Mouse (Mus musculus) layer of hippocampus, postnatal 36 days (tissue): ENCODE results near the gene Rab8a. TPM values are rescaled to one million over a fixed set of nuclear protein-coding genes. Genes with fewer than 3 reads are reported as not detected.
"Not testable (repeated sequence)": the region's sequence is repeated elsewhere in the genome, so short reads cannot be mapped to it uniquely, and the experiment has no call there.

ENCODE experiments used
- DNase-seq, 2 experiments: peaks; one replicate each; pipeline ENCODE4 v3.0.0; 2022
- total RNA-seq, 2 experiments: library from RNA; stranded (reverse); gene quantifications; 2 replicates each; pipeline ENCODE4 v1.2.3; 2021

Gene Rab8a
- 10 to 100 TPM; 39.2 to 41.7 TPM for total RNA-seq

DNA sequence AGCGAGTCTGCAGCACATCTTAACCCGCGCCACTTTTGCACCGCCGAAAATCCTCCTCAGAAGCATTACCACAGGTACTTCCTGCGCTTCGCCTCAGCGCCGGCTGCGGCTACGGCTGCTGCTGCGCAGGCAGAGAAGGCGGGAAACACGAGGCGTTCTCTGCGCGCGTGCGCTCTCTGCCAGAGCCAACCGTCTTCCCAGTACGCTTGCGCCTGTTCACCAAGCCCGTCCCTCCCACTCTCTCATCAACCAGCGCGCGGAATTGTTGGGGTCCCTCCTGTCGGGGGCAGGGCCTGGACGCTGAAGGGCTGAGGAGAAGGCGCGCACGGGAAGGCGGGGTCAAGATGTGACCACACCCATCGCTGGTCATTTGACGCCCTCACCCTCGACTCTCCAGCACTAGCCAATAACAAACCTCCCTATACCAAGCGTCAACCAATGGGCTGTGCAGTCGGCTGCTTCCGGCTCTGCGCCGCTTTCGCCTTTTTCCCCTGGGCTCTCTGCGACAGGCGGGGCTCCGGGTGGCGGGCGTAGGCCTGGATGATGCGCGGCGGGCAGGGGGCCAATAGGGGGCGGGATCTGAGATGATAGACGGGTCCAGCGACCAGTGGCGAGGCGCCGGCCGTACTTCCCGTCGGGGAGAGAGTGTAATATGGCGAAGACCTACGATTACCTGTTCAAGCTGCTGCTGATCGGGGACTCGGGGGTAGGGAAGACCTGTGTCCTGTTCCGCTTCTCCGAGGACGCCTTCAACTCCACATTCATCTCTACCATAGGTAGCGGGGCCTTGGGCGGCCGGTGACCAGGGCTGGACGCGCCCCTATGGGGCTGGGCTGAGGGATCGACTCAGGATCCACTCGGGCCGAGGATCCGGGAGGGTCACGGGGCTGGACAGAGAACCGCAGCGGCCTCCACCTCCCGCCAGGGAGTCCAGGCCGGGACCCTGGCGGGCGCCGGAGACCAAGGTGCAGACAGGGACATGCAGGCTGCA lies at the start of gene Rab8a:
Gene Rab8a, plus strand, starts transcription at position 494 of the 991 bp plus-strand sequence.
- DNase-seq = peak; percentile 100

- no peak for DNase-seq
These were observed 48.5 kb upstream of the Rab8a start for GRCm38 (mm10) chr8:72112486-72112885.

GRCm38 (mm10) chr8:72115202-72115601 lies 45.8 kb upstream of the Rab8a start:
- DNase-seq = no peak

DNA sequence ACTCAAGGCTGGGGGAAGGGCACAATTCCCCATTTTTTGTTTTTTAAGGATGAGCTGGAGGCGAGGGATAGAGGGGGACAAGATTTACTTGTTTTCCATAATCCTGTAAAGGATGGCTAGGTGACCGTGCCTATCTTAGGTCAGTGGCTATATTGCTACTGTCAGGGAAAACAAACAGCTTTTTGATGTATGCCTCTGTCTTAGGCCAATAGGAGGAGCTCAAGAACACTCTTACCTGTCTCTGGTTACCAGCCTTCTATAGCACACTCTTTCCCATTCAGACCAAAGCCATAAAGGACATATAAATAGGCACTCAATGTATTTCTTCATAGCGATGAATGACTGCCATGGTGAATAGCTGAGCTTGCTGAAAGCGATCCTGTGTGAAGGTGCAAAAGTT lies 42.4 kb upstream of the Rab8a start:
- no peak for DNase-seq

- not testable (repeated sequence) for DNase-seq
These were observed 39.5 kb upstream of the Rab8a start for GRCm38 (mm10) chr8:72121486-72121885.

GRCm38 (mm10) chr8:72121997-72122396 lies 39.0 kb upstream of the Rab8a start:
- no peak for DNase-seq

GRCm38 (mm10) chr8:72127834-72128233 lies 33.2 kb upstream of the Rab8a start:
- DNase-seq = no peak

DNA sequence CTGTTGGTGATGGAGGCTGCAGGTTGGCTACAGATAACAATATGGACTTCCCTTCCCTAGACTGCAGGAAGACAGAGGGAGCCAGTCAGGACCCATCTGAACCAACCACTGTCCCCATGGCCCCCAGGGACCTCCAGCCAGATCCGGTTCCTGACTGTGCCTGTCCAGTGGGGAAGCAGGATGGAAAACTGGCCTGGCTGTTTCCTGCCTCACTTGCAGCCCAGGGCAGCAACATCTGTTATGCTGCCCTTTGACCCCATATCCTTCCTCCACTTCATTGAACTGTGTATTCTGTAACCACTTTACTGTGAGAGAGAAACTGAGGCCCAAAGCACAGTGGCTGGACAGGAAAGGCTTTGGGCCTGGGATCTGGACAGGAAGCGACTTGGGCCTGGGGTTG lies 29.7 kb upstream of the Rab8a start:
- no peak for DNase-seq

DNA sequence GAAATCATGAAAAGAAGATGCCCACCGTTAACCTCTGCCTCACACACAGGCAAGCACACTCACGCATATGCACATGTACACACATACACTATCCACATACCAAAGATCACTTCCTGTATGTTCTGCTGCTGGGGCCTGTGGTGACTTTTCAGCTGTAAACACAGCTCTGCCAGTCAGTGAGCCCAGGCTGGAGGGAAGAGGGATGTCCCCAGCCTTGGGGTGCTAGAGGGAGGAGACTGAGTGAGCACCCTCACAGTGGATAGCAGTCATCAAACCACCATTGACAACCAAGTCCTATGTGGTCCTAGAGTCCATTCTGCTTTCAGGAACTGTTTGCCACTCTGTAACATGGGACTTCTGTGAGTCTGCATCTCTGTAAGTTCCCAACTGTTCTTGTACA lies 29.1 kb upstream of the Rab8a start:
- DNase-seq = no peak

GRCm38 (mm10) chr8:72132417-72132816 lies 28.6 kb upstream of the Rab8a start:
- no peak for DNase-seq

DNA sequence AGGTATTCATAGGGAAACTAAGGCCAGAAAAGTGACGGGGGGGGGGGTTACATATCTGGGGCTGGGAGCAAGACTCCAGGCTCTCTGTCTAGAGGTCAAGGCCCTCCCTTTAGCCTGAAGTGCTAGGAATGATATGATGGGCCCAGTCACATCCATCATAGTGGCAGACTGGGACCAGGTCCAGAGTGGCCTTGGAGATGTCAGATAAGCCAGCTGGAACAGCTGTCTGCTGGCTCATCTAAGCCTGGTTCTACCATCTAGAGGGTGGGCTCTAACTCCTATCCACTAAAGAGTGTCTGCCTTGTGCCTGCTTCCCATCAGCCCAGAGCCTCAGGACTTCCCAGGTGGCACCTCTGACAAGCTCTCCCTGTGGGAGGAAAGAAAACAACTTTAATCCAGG lies 28.1 kb upstream of the Rab8a start:
- DNase-seq = no peak

DNA sequence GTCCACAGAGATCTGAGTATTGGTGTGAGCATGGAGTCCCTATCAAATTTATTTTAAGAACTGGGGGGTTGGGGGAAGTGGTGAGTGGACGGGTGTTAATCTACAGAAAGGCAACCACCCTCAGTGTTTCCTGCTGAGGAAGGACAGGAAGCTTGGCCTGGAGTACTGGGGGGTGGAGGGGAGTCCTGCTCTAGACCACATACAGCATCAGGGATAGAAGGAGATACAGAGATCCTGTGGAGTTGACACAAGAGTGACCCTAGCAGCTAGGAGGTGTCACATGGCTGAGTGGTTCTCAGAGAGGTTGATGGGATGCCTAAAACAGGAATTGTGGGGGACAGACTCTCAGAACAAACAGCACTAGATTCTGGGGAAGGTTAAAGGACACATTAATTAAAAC lies 27.5 kb upstream of the Rab8a start:
- no peak for DNase-seq

DNA sequence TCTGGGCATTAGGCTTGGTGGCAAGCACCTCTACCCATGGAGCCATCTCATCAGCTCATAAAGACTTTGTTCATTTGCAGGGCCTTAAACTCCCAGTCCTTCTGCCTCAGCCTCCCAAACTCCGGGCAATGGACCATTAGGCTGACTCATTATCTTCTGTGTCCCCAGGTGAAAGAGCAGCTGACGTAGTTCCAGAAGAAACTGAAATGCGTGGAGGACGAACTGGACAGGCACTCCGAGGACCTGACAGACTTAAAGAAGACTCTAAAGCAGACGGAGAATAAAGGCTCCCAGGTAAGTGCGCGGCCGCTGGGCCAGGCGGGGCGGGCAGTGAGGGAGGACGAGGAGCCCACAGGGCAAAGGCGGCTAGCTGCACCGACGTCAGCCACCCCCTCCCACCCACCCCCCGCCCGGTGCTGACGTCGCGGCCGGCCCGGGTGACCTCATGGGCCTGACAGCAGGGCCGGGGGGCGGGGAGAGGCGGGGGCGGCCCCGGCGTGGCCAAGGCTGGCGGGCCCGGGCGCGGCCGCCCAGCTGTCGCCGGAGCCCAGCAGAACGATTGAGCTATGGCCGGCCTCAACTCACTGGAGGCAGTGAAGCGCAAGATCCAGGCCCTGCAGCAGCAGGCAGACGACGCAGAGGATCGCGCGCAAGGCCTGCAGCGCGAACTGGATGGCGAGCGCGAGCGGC lies 26.1 kb upstream of the Rab8a start, which contains the start of gene Tpm4:
Gene Tpm4, plus strand, starts transcription at position 220 of the 690 bp plus-strand sequence.
- peak; percentile 22 to 40 for DNase-seq

GRCm38 (mm10) chr8:72135446-72136301 lies 25.3 kb upstream of the Rab8a start:
- DNase-seq = peak in 1 of 2 experiments; percentile 28

GRCm38 (mm10) chr8:72136302-72136978 lies 24.6 kb upstream of the Rab8a start:
- no peak for DNase-seq

DNA sequence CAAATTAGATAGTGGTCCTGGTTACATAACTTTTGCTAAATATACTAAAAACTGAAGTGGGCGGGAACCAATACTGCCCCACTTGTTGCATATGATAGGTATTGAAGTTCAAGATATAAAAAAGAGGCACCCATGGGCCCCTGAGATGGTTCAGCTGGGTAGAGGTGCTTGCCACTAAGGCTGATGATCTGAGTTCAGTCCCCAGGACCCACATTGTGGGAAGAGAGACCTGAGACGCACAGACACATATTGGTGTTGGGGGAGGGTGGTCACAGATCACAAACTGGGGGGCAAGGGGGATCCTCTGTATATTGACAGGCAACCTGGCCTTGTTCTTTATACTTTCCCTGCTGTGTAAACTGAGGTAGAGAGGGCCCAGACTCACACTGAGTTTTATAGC lies 23.6 kb upstream of the Rab8a start:
- no peak for DNase-seq

GRCm38 (mm10) chr8:72138456-72138855 lies 22.5 kb upstream of the Rab8a start:
- no peak for DNase-seq

DNA sequence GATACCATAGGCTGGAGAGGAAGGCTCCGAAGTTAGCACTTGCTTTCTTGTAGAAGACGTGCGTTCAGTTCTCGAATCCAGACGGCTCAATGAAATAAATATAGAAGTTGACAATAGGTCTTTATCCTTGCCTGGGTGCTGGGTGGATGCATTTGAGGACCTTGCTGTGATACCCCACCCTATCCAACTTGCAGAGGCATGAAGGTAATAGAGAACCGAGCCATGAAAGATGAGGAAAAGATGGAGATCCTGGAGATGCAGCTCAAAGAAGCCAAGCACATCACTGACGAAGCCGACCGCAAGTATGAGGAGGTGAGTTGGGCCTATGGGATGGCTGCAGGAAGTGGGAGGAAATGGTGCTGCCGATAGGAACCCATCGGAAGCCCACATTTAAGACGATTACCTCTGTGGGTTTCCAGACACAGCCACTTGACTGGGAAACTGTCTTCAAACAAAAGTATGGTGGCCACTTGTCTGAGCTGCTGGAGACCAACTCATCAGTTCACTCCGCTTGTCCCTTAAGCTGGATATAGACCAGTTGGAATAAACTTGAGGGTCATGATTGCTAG lies 17.7 kb upstream of the Rab8a start:
- DNase-seq = no peak

DNA sequence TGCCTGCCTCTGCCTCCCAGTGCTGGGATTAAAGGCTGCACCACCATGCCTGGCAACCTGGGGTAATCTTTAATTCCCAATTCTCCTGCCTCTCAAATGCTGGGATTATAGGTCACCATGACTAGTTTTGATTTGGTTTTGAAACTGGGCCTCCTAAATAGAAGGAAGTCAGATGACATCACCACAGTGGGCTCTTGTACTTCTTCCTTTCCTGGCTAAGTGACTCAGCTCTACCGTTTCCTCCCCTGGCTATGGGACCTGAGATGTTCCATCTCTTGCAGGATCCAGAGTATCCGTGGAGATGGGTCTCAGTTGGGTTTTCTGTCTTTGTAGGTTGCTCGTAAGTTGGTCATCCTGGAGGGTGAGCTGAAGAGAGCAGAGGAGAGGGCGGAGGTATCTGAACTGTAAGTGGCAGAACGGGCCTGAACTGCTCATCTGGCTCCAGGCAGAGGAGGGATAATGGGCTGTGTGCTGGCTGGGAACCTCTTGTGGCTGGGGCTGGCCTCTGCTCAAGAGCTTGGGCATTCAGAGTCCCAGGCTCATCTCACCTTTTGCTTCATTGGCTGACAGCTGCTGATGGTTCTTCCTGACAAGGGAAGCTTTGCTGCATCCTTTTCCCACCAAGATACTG lies 16.5 kb upstream of the Rab8a start:
- DNase-seq = no peak

DNA sequence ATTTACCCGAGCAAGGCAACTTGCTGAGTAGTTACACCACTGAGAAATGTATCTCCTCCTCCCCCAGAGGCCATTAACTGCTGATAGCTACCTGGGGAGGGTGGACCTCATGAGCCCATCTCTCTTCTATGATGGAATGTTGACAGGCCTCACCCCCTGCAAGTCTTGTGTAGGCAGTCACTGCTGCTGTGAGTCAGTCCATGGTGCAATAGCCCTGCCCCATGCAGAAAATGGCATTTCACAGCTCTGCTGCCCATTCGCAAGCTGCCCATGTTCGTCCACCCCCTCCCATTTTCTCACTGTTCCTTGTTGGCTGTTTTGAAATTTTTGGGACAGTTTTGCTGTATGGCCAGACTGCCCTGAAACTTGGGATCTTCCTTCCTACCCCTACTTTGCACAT lies 15.5 kb upstream of the Rab8a start:
- DNase-seq = no peak

DNA sequence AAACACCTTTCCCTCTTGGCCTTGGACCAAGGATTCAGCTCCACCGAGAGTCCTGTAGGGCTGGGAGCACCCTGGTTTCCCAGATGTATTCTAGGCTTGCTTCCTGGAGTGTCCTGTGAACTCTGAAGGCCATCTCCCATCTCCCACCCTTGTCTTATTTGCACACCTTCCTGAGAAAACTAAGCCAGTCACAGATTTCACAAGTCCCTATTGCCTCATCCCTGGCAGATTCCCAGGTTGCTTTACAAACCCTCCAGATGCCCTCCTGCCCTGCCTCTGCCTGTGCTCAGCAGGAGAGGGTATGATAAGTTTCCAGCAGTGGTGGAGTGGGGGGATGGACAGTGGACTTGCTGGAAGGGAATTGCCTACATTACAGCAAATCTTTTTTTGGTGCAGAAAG lies 14.9 kb upstream of the Rab8a start:
- DNase-seq = no peak
